Mouse (Mus musculus) testis, postnatal 10 days (tissue): ENCODE data around the gene Rgmb.

Source experiments
- DNase-seq: peaks from one replicate; pipeline ENCODE4 v3.0.0; 2021; ENCODE audit warnings: low spot score

The Rgmb gene

DNA sequence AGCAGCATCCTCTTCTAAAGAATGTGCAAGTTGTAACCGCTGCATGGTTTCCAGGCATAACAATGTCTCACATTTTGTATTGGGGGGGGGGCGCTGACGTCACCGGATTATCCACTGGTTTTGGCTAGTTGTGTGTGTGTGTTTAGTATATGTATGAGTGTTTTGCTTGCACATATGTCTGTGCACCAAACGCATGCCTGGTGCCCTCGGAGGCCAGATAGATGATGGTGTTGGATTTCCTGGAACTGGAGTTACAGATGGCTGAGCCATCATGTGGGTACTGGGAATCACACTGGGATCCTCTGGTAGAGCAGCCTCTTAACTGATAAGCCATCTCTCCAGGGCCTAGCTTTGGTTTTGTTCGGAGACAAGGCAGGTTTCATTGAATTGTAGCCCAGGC is 8.5 kb downstream of the Rgmb start:
- DNase-seq: no peak

DNA sequence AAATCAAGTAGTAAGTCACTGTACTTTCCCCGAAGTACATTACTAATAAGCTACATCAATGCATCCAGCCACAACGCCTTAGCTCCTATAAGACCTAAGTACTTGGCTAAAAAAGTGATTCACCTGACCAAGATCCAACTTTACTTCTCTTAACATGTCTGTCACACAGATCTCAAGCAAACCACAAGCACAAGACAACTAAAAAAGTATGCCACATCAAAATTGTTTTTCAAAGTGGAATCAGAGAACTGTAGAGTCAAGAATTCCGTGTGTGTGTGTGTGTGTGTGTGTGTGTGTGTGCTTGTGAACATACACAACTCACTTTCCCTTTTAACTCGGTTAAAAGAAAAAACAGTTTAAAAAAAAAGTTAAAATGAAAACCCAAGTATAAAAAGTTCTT is 9.1 kb downstream of the Rgmb start:
- no peak for DNase-seq

DNA sequence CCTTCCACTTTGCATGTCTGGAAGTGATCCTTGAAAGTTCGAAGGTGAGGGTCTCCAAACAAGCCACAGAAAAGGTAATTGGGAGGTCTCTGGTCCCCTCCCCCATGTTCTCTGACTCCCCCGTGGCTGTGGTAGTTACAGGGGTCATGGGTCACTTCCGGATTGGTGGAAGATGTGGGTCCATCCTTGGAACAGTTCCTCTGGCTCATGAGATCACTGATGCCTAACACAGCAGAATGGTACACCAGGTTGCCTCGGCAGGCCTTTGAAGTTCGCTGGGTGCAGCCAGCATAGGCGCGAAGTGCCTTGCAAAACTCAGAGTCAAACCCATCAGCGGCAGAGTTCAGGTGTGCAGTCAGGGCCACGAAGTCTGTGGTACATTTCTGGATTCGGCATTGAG is 10.1 kb downstream of the Rgmb start:
- DNase-seq: no peak

DNA sequence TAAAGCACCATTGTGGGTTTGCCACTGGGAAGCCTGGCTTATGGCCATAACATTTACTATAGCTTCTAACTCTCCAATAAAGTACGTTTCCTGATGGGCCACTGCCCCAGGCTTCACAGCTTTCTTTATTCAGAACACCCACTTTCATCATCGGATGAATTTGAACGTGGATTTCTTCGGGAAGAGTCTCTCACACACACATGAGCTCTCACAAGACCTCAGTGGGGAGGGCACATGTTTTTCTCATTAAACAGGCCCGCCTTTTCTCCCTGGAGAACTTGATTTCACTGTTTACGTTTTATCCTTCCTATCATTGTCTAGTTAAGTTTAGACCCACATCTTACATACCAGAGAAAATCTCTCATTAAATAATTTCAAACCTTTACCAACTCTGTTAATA is 10.7 kb downstream of the Rgmb start:
- DNase-seq: no peak

DNA sequence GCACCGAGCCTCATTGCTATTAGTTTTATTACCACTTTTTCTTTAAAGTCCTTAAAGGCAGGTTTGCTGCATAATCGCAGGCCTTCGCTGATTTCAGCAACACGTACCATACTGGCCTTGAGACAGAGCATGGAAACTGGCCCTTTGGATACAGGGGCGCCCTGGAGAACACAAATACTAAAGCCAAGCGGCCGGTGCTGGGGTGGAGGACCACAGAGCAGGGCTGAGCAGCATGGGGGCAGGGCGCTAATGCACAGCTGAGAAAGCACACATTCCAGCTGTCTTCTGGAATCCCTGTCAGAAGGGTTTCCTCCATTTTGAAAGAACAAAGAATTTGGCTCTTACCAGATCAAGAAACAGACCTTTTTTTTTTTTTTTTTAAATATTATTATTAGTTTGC is 12.5 kb downstream of the Rgmb start:
- DNase-seq: no peak

DNA sequence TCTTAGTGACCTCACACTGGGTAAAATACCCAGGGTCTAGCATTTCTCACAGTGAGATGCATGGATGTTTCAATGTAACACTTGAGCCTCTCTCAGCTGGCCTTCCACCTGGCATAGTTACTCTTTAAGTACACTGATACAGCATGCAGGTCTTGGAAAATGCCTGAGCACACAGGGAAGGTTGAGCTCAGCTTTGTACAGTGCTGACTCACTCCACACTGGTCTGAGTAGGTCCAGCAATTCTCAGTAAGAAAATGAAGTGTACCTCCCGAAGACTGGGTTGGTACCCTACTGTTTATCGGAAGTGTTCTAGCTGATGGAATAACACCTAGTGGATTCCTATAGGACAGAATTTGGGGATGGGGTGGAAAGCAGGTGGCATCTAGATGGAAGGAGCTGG is 13.2 kb downstream of the Rgmb start:
- DNase-seq: no peak

DNA sequence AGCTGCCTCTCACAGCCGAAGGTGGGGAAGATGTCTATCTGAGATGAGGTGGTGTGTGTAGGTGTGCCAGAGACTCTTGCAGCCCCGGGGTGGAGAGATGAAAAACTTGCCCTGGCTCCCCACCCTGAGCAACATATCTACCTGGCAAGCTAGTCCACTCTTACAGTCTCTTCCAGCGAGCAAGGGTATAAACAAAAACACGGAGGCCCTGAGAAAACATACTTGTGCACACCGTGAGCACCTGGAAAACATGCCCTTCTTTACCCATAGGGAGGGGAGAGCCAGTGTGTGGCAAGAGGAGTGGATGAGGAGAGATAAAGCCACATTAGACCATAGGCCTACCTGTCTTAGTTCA is 13.8 kb downstream of the Rgmb start:
- no peak for DNase-seq

DNA sequence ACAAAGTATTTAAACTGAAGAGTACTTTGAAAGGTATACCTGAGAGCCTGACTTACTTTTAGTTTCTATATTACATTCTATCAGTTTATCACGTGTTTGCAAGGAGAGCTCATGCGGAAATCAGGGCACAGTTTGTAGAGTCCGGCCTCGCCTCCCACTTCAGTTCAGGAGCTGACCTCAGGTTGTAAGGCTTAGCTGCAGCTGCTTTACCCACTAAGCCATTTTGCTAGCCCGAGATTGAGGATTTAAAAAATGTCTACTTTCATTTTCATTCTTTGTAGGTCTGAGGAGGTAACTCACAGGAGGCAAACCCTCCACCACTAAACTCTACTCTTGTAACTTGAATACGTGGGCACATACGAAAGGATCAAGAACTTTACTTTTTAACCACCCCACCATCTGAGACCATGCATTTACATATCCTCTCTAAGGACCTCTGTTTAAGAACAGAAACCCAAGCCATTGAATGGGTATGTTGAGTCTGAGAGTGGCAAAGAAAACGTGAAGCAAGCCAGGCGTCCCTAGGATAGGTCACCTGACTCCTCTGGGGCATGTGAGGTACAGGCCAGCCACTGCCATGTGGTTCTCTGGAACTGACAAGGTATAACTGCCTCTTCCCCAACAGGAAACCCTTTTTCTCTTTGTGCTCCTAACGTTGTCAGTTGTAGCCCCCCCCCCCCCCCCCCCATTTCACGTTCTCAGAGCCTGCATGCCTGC is 14.3 kb downstream of the Rgmb start:
- no peak for DNase-seq

DNA sequence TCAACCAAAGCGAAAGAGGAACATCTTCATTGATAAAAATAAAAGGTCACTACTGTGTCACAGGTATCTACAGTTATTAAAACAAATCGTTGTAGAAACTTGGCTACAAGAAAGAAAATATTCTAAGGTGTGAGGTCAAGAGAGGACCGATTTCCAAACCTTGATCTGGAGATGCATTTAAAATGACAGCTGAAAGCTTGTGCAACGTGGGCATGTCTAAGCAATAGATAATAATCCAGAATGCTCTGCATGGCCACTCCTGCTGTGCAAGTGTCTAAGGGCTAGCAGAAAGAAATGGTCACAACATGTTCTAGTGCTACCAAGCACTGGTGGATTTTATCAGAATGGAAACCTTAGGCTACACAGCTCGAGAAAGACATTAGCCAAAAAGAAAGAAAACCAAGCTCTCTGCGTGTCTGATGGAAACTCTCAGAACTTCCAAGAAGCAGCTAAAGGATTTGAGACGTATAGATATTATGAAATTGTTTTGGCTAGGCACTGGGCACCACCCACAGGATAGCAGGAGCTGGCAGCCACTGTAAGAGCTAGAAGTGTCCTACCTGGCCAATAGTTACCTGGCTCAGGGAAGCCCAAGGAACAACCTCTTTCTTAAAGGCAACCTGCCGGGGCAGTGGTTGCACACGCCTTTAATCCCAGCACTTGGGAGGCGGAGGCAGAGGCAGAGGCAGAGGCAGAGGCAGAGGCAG is 15.4 kb downstream of the Rgmb start:
- no peak for DNase-seq

DNA sequence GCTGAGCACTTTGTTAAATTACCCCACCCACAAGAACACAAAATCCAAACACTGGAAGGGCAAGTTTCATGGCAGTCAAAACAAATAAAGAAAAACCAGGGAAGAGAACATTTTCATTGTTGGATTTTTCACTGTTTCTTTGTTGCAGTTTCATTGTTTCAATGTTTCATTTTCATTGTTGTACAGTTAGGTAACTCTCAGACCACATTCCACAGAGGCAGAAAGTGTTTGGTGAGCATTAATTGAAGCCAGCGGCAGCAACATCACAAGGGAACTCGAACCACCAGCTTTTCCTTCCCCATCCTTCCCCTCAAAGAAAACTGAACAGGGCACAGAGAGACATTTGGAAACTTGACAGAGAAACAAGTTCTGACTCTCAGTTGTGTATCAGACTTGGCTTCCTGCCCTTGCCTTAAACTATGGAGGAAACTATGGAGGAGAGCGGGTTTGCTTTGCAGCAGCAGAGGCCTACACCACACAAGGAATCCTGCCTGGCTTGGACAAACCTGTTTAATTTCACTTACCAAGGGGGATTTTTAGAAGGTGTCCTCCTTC is 17.1 kb downstream of the Rgmb start:
- DNase-seq: no peak

DNA sequence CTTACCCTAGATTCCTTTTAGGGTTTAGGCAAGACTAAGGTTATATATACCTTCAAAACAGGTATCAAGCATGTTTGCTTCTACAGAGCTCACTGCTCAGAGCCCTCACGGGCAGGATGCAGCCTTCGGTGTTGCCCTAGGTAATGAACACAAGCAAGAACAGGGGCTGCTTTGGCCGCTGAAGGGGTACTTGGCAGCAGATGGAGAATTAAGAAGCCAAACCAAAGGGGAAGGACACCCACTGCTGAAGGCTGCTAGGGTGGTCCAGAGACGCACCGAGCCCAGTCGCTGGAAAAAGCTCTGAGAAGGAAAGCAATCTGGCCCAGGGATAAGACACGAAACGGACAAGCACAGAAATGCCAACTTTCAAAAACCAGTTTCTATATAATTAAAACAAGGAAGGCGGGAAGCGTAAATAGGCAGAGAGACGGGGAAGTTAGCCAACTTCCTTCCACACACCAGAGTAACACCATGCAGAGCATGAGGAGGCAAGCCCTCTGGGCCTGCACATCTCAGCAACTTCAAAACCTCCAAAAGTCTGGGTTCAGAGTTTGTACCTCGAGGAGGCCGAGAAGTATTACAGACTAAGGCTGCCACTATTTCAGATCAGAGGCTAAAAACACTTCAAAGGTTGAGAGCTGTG is 18.6 kb downstream of the Rgmb start:
- no peak for DNase-seq

DNA sequence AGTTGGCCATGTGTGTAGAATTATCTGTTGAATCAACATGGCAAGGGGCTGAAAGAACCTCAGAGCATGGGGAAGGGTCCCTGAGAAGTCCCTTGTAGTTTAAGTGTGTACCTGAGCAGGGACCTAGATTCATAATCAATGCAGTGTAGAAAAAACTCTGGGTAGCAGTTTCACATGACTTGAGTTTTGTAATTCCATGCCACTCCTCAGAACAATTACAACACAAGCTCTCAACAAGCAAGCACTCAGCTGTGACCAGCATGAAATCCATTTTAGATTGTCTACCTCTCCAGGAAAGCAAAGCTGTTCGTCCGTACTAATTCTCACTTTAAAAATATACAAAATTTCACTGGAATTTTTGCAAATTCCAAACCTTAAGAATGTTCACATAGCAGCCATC is 20.9 kb downstream of the Rgmb start:
- no peak for DNase-seq

DNA sequence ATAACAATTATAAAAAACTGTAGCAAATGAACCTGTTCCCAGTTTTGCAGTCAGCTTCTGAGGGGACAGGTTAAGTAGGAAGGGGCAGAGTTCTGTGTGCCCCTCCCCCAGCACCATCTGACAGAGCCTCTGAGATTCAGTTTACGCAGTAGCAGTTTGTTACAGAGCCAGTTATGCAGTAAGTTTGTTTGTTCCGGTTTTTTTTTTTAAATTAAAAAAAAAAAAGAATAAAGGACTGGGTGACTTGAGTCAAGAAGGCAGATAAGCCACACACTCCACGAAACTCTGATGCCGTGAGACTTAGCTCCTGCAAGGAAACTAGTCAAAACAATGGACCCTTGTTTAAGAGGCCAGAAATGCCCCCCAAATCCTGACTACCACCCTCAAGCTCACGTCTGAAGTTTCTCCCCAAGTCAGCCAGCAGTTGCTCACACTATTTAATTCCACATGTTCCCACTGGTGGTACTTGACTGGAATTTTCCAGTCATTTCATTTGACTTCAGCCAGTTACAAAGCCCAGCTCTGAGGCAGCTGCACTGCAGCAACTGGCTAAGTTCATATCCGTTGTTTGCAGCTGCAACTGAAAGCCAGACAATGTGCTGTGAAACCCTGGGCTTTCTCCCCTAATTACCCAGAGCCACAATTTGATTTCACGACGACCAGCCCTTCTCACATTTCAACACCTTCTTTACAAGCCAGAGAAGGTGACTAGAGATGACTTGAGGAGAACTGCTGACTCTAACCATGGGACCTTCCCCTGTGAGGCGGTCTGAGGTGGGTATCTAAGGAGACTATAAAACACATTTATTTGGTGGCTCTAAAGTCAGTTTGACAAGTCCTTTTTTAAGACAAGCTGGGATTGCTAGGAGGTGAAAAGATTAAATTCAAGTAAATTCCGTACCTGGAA is 22.1 kb downstream of the Rgmb start:
- DNase-seq: no peak

DNA sequence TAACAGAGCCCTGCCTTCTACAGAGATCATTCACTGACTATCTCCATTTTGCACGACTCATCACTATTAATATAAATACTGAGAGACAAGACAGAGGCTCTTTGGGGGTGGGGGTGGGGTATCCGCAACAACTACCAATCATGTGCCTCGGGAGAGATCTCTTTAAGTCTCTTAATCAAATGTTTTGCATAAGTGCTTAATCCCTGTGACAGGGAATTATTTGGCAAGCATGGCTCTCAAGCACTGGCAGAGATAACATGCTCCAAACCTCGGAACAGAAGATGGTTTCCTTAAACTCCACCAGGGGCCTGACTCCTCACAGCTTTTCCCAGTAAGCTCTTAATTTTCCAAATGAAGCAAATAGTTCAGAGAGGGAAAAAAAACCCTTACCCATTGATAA is 22.8 kb downstream of the Rgmb start:
- no peak for DNase-seq

DNA sequence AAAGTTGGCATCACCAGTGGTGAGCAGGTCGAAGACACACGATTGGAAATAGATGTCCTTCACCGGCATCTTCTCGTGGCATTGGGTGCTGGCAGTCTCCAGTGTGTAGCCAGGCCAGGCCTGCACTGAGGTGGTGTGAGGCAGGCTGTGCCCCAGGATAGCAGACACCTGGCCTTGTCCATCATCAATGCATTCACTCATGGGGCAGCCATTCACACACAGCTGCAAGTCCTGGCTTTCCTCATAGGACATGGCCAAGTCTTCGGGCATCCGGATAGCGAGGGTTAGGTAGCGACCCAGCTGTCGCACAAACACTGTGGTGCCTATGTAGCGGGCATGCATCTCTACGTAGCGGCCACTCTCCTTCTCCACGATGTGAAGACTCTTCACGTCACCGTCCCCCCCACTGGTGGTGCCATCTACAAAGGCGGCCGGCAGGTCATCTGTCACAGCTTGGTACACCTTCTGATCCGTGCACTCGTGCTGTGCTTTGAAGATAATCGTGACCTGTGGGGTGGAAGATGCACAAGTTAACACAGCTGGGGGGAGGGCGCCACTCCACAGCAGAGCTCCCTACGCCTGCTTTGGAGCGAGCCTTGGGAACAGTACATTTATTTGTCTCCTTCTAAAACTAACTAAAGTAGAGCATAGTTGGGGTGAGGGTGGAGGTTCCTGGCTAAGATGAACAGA is 23.4 kb downstream of the Rgmb start:
- DNase-seq: no peak

DNA sequence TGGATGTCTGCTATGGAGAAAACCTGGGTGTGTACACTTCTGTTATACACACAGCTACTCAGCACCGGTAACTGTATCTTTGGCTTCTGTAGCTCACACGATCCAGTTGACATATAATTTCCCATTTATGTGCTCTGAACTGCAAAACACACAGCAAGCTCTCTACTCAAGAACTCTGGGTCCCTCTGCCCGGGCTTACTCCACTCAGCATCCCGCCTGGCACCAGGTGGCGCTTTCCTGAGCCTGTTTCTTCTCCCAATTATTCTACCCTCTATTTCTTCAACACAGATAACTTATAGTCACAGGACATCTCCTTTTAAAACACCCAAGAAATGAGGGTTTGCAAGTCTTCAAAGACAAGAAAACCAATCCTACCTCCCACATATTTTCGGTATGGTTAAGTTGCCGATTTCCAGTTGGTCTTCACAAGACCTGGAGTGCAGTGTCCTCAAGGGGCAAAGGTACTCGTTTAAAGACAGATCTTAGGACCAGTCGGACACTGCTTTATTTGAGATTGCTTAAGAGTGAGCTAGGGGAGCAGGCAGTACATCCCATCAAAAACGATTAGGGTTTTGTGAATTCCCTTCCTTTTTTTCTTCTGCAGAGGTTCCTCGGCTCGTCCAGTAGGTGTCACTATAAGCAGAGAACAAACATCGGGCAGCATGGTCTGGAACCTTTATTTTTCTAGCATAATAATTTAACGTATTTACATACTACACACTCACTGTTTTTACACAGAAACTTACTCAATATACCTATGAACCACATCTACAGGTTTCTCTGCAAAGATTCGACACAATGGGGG is 26.6 kb downstream of the Rgmb start:
- no peak for DNase-seq

DNA sequence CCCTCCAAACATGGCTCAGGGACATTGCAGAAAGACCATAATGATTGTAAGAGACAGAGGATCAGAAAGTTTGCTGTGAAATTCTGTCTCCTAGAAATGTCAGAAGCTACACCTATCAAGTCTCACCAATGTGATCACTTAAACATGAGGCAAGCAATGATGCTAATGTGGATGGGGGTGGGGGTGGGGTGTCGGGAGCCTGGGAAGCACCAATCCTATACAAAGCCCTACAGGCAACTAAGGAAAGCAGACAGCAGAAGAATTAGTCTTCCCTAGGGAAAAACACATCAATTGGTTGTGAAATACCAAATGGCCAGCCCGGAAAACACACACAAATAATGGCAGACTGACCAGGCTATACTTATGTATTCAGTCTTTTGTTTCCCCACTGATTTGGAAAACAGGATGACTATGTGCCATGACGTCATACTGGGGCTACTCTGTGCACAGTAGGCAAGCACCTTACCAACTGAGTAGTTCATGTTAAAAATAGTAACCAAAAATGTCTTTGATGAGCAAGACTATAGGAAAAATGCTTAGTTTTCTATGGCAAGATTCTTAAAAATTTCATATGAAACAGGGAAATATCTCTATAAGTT is 31.5 kb downstream of the Rgmb start:
- no peak for DNase-seq

DNA sequence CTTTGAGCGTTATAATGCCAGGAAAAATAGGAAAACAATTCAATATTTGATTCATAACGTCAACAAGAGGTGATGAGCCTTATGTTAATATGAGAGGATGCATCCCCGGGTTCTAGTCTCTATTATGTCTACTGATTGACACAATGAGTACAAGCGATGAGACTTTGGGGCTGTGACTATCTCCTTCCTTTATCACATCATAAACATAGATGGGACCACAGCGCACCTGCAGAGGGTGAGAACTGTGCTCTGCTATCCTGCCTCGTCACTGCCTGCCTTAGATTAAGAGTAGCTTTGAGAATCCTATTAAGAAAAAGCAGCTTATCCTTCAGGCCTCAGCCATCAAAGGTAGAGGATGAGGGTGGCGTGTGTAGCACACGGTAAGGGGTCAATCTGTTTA is 40.1 kb downstream of the Rgmb start:
- no peak for DNase-seq

DNA sequence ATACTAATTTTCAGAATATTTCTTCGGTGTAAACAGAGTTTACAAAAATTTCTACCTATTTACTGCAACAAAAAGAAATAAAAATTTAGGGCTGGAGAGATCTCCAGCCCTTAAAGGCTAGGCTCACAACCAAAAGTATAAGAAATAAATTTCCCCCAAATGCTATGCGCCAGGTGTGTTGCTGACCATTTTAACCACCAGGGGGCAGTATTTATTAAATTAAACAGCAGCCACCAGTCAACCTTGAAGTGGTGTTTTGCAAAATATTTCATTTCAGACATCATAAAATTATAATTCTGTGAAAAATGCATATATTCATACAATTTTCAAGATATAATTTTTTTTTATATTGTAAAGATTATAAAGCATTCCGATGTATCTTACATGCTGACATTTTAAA is 43.8 kb downstream of the Rgmb start:
- no peak for DNase-seq

DNA sequence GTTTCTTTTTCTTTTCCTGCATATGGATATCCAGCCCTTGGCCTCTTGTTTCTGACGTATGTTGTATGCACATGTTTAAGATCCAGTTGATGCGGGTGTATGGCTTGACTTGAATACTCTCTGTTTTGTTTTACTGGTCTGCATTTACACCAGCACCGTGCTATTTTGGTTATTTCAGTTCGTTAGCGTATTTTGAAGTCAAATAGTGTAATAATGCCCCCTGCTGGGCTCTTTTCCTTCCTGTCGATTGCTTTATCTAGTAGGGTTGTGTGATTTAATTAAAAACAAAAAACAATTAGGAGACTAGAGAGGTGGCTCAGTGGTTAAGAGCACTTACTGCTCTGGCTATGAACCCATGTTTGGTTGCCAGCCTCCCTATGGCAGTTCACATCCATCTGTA is 52.9 kb downstream of the Rgmb start:
- DNase-seq: no peak
